26 mouse cellular contexts compared by ENCODE assay signal in genomic region chr8:47220390-47220789, GRCm38 (mm10).
DNase-seq lines count a peak whose midpoint lies in the region; ATAC-seq and TF ChIP-seq lines count a peak whose summit lies in the region.
"Had no signal": no experiment of that assay in that cellular context is flagged by ENCODE, and none has a peak within 500 bp of the region (broad histone marks: within the 10 kb centered on the region; RNA-seq: fewer than 3 reads in every experiment).

No protein-coding gene starts in this region.

- no peak overlapping the region for H3K9ac ChIP-seq in hindbrain, postnatal 0 days (replicated peaks; ENCODE audit: low read length)
- no peak overlapping the region for H3K9ac ChIP-seq in midbrain, embryonic 11.5 days (ENCODE audit: low read length)
- H3K9ac ChIP-seq in midbrain, embryonic 14.5 days (replicated peaks; ENCODE audit: low read length), result no peak overlapping the region
- H3K9ac ChIP-seq: forebrain, embryonic 13.5 days; heart, embryonic 15.5 days; hindbrain, embryonic 12.5 days had no signal

- 47% methylated on average over 5 of the region's 5 CpGs for WGBS in hindbrain, embryonic 10.5 days
- 30% methylated on average over 5 of the region's 5 CpGs for whole genome bisulfite sequencing in hindbrain, postnatal 0 days
- WGBS in midbrain, embryonic 11.5 days, result 23% methylated on average over 5 of the region's 5 CpGs
- WGBS in midbrain, embryonic 14.5 days, result 12% methylated on average over 5 of the region's 5 CpGs

- no peak overlapping the region for H3K4me2 ChIP-seq in hindbrain, postnatal 0 days (ENCODE audit: low read depth, low read length)
- H3K4me2 ChIP-seq in midbrain, embryonic 11.5 days, result no peak overlapping the region
- no peak overlapping the region for H3K4me2 ChIP-seq in midbrain, embryonic 14.5 days (ENCODE audit: low read length)
- H3K4me2 ChIP-seq: forebrain, embryonic 13.5 days; heart, embryonic 11.5 days; heart, embryonic 15.5 days; hindbrain, embryonic 12.5 days had no signal

- 0 out of 2 replicates have a peak overlapping the region, but pooled peaks have one; percentile 11 for H3K4me3 ChIP-seq in hindbrain, embryonic 10.5 days
- H3K4me3 ChIP-seq in hindbrain, postnatal 0 days (ENCODE audit: low read length), result no peak overlapping the region
- no peak overlapping the region for H3K4me3 ChIP-seq in midbrain, embryonic 11.5 days (ENCODE audit: low read depth, low read length)
- no peak overlapping the region for H3K4me3 ChIP-seq in midbrain, embryonic 14.5 days (replicated peaks; ENCODE audit: low read depth, low read length)
- H3K4me3 ChIP-seq: forebrain, embryonic 10.5 days; forebrain, embryonic 13.5 days; heart, embryonic 15.5 days; hindbrain, embryonic 12.5 days had no signal

- TF ChIP-seq CTCF in hindbrain, postnatal 0 days (IDR thresholded peaks at IDR 0.05; ENCODE audit: low read depth), result no peak

- no peaks in the 10 kb centered on the region for H3K9me3 ChIP-seq in hindbrain, embryonic 10.5 days
- no peaks in the 10 kb centered on the region for H3K9me3 ChIP-seq in hindbrain, postnatal 0 days (ENCODE audit: low read length)
- no peaks in the 10 kb centered on the region for H3K9me3 ChIP-seq in midbrain, embryonic 11.5 days (ENCODE audit: control insufficient read depth, low read length)
- H3K9me3 ChIP-seq in midbrain, embryonic 14.5 days (ENCODE audit: control insufficient read depth, low read length), result no peaks in the 10 kb centered on the region
- H3K9me3 ChIP-seq: forebrain, embryonic 10.5 days; forebrain, embryonic 13.5 days; heart, embryonic 15.5 days; hindbrain, embryonic 12.5 days had no signal

- peak; percentile 55 for DNase-seq in embryo, embryonic 10 days (ENCODE audit: low spot score)
- DNase-seq in embryo, embryonic 9.5 days (ENCODE audit: extremely low spot score), result no peak
- DNase-seq in hindbrain, embryonic 10.5 days (ENCODE audit: low spot score), result no peak
- DNase-seq in hindbrain, postnatal 0 days (ENCODE audit: low spot score), result no peak
- DNase-seq in midbrain, embryonic 11.5 days (ENCODE audit: low spot score, missing footprints), result no peak
- no peak for DNase-seq in midbrain, embryonic 14.5 days
- DNase-seq: adrenal gland, adult 8-10 months; adrenal gland, postnatal 25 days; cerebellum, adult 11-12 months; cerebellum, adult 8-10 months; cerebellum, postnatal 10 days; cerebellum, postnatal 36 days; gastrocnemius, postnatal 10 days; gastrocnemius, postnatal 36 days; heart, postnatal 10 days; heart, postnatal 36 days had no signal

- ATAC-seq in hindbrain, postnatal 0 days, result no peak
- 0 out of 2 replicates have a peak, but pooled peaks have one; percentile 21 for ATAC-seq in midbrain, embryonic 11.5 days (ENCODE audit: low FRiP score)
- no peak for ATAC-seq in midbrain, embryonic 14.5 days (ENCODE audit: low FRiP score, low TSS enrichment)
- ATAC-seq: activated CD4-positive, CD25-positive, alpha-beta regulatory T cell, adult 4 months; forebrain, embryonic 13.5 days; forebrain, embryonic 16.5 days; hindbrain, embryonic 16.5 days; inflammation-experienced regulatory T-cells, adult 6 months; intestine, embryonic 16.5 days had no signal

- no peaks in the 10 kb centered on the region for H3K27me3 ChIP-seq in hindbrain, embryonic 10.5 days (ENCODE audit: insufficient read depth, poor library complexity, severe bottlenecking)
- H3K27me3 ChIP-seq in hindbrain, postnatal 0 days (ENCODE audit: insufficient read depth, low read length), result no peaks in the 10 kb centered on the region
- H3K27me3 ChIP-seq in midbrain, embryonic 11.5 days (ENCODE audit: control insufficient read depth, insufficient read depth, low read length), result no peaks in the 10 kb centered on the region
- H3K27me3 ChIP-seq in midbrain, embryonic 14.5 days (ENCODE audit: control insufficient read depth, insufficient read depth, low read length), result no peaks in the 10 kb centered on the region
- H3K27me3 ChIP-seq: forebrain, embryonic 13.5 days; heart, embryonic 15.5 days; hindbrain, embryonic 12.5 days had no signal

- peaks cover 8% of the 10 kb centered on the region; the same call in 1 of the 2 replicates for H3K36me3 ChIP-seq in hindbrain, embryonic 10.5 days
- H3K36me3 ChIP-seq in hindbrain, postnatal 0 days (ENCODE audit: insufficient read depth, low read length), result no peaks in the 10 kb centered on the region
- H3K36me3 ChIP-seq in midbrain, embryonic 11.5 days (ENCODE audit: control insufficient read depth, insufficient read depth, low read length), result no peaks in the 10 kb centered on the region
- H3K36me3 ChIP-seq in midbrain, embryonic 14.5 days (ENCODE audit: control insufficient read depth, insufficient read depth, low read length), result no peaks in the 10 kb centered on the region
- H3K36me3 ChIP-seq: heart, embryonic 15.5 days; hindbrain, embryonic 12.5 days had no signal

- H3K27ac ChIP-seq in hindbrain, embryonic 10.5 days, result no peak overlapping the region
- no peak overlapping the region for H3K27ac ChIP-seq in hindbrain, postnatal 0 days
- H3K27ac ChIP-seq in midbrain, embryonic 11.5 days (ENCODE audit: low read depth, low read length), result no peak overlapping the region
- H3K27ac ChIP-seq in midbrain, embryonic 14.5 days (replicated peaks; ENCODE audit: low read depth, low read length), result no peak overlapping the region
- H3K27ac ChIP-seq: forebrain, embryonic 10.5 days; forebrain, embryonic 13.5 days; heart, embryonic 15.5 days; hindbrain, embryonic 12.5 days had no signal

- H3K4me1 ChIP-seq in hindbrain, embryonic 10.5 days (replicated peaks), result peaks cover 62% of the 10 kb centered on the region
- peaks cover 13% of the 10 kb centered on the region; the same call in 1 of the 2 replicates for H3K4me1 ChIP-seq in hindbrain, postnatal 0 days (ENCODE audit: insufficient read depth, low read length)
- H3K4me1 ChIP-seq in midbrain, embryonic 11.5 days (ENCODE audit: control insufficient read depth, insufficient read depth, low read length), result peaks cover 39% of the 10 kb centered on the region
- peaks cover 43% of the 10 kb centered on the region for H3K4me1 ChIP-seq in midbrain, embryonic 14.5 days (ENCODE audit: control insufficient read depth, insufficient read depth, low read length)
